Mouse (Mus musculus): ENCODE data around the gene Cdadc1. TPM values are rescaled to one million over a fixed set of nuclear protein-coding genes. Genes with fewer than 3 reads are reported as not detected.

Cdadc1 gene
- polyA plus RNA-seq, 1 experiment: 8.7 TPM

DNA sequence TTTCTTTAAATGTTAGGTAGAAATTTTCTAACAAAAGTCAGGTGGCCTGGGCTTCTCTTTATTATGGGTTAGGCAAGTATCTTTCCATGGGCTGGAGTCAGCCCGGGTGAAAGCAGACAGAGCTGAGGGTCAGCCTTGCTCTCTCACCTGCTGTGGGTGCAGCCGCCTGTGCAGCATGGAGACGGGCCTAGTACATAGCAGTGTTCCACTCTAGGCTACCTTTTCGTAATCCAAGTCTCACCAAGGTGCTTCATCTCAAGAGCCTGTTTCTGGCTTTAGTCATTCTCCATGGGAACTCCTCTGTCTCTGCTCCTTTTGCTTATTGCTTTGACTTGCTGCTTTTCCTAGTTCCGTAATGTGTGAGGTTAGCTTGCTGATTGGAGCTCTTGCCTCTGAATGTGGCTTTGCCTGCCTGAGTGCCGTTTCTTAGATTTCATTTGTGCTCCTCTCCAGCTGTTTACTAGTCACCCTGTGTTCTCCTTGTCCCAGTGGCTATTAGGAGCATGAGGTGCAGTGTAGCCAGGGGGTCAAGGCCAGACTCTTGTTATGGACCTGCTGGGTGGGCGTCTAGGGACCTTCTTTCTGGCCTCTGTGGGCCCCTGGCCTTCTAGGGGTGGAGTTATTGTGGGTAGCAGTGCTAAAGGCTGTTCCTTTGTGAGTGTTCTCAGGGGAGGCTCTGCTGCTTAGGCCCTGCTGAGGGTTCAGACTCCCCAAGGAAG, 51.4 kb downstream of the Cdadc1 start:
- no peaks in the 10 kb centered on the region for H3K36me3 ChIP-seq (ENCODE audit: control insufficient read depth, insufficient read depth, low read length)
- H3K27me3 ChIP-seq (ENCODE audit: control insufficient read depth, insufficient read depth, low read length): no peaks in the 10 kb centered on the region
- TF ChIP-seq CTCF (IDR thresholded peaks at IDR 0.05; ENCODE audit: control insufficient read depth, insufficient read depth, insufficient replicate concordance, low read depth, low read length) (no peak), POLR2A (IDR thresholded peaks at IDR 0.05; ENCODE audit: control insufficient read depth, low read depth, low read length) (no peak)
- no peak overlapping the region; the same call in 1 of the 2 replicates for H3K27ac ChIP-seq (ENCODE audit: control insufficient read depth, insufficient read depth, low read depth, low read length)
- H3K4me1 ChIP-seq (ENCODE audit: control insufficient read depth, insufficient read depth, low read length): no peaks in the 10 kb centered on the region
- H3K4me3 ChIP-seq (ENCODE audit: control insufficient read depth, low read depth, low read length): no peak overlapping the region

GRCm38 (mm10) chr14:59543956-59544355, 53.8 kb downstream of the Cdadc1 start:
- no peaks in the 10 kb centered on the region for H3K27me3 ChIP-seq (ENCODE audit: control insufficient read depth, insufficient read depth, low read length)
- H3K4me3 ChIP-seq (ENCODE audit: control insufficient read depth, low read depth, low read length): no peak overlapping the region
- H3K4me1 ChIP-seq (ENCODE audit: control insufficient read depth, insufficient read depth, low read length): no peaks in the 10 kb centered on the region
- TF ChIP-seq CTCF (IDR thresholded peaks at IDR 0.05; ENCODE audit: control insufficient read depth, insufficient read depth, insufficient replicate concordance, low read depth, low read length): no peak
- TF ChIP-seq POLR2A (IDR thresholded peaks at IDR 0.05; ENCODE audit: control insufficient read depth, low read depth, low read length): no peak
- no peaks in the 10 kb centered on the region for H3K36me3 ChIP-seq (ENCODE audit: control insufficient read depth, insufficient read depth, low read length)
- no peak overlapping the region for H3K27ac ChIP-seq (ENCODE audit: control insufficient read depth, insufficient read depth, low read depth, low read length)

GRCm38 (mm10) chr14:59543158-59543826, 54.5 kb downstream of the Cdadc1 start:
- Histone ChIP-seq H3K27ac (ENCODE audit: control insufficient read depth, insufficient read depth, low read depth, low read length) (no peak overlapping the region), H3K36me3 (ENCODE audit: control insufficient read depth, insufficient read depth, low read length) (no peaks in the 10 kb centered on the region), H3K27me3 (ENCODE audit: control insufficient read depth, insufficient read depth, low read length) (no peaks in the 10 kb centered on the region), H3K4me1 (ENCODE audit: control insufficient read depth, insufficient read depth, low read length) (no peaks in the 10 kb centered on the region), H3K4me3 (ENCODE audit: control insufficient read depth, low read depth, low read length) (no peak overlapping the region)
- TF ChIP-seq CTCF (IDR thresholded peaks at IDR 0.05; ENCODE audit: control insufficient read depth, insufficient read depth, insufficient replicate concordance, low read depth, low read length): no peak
- TF ChIP-seq POLR2A (IDR thresholded peaks at IDR 0.05; ENCODE audit: control insufficient read depth, low read depth, low read length): no peak

- H3K36me3 ChIP-seq (ENCODE audit: control insufficient read depth, insufficient read depth, low read length): no peaks in the 10 kb centered on the region
- TF ChIP-seq POLR2A (IDR thresholded peaks at IDR 0.05; ENCODE audit: control insufficient read depth, low read depth, low read length): no peak
- TF ChIP-seq CTCF (IDR thresholded peaks at IDR 0.05; ENCODE audit: control insufficient read depth, insufficient read depth, insufficient replicate concordance, low read depth, low read length): no peak
- H3K27me3 ChIP-seq (ENCODE audit: control insufficient read depth, insufficient read depth, low read length): no peaks in the 10 kb centered on the region
- H3K4me3 ChIP-seq (ENCODE audit: control insufficient read depth, low read depth, low read length): no peak overlapping the region
- no peaks in the 10 kb centered on the region for H3K4me1 ChIP-seq (ENCODE audit: control insufficient read depth, insufficient read depth, low read length)
- H3K27ac ChIP-seq (ENCODE audit: control insufficient read depth, insufficient read depth, low read depth, low read length): no peak overlapping the region
Observed at GRCm38 (mm10) chr14:59540761-59541160, 57.0 kb downstream of the Cdadc1 start.

- Histone ChIP-seq H3K4me3 (ENCODE audit: control insufficient read depth, low read depth, low read length) (no peak overlapping the region), H3K4me1 (ENCODE audit: control insufficient read depth, insufficient read depth, low read length) (no peaks in the 10 kb centered on the region), H3K36me3 (ENCODE audit: control insufficient read depth, insufficient read depth, low read length) (no peaks in the 10 kb centered on the region), H3K27ac (ENCODE audit: control insufficient read depth, insufficient read depth, low read depth, low read length) (no peak overlapping the region), H3K27me3 (ENCODE audit: control insufficient read depth, insufficient read depth, low read length) (no peaks in the 10 kb centered on the region)
- TF ChIP-seq CTCF (IDR thresholded peaks at IDR 0.05; ENCODE audit: control insufficient read depth, insufficient read depth, insufficient replicate concordance, low read depth, low read length): no peak
- TF ChIP-seq POLR2A (IDR thresholded peaks at IDR 0.05; ENCODE audit: control insufficient read depth, low read depth, low read length): no peak
Observed at GRCm38 (mm10) chr14:59540230-59540629, 57.5 kb downstream of the Cdadc1 start.

DNA sequence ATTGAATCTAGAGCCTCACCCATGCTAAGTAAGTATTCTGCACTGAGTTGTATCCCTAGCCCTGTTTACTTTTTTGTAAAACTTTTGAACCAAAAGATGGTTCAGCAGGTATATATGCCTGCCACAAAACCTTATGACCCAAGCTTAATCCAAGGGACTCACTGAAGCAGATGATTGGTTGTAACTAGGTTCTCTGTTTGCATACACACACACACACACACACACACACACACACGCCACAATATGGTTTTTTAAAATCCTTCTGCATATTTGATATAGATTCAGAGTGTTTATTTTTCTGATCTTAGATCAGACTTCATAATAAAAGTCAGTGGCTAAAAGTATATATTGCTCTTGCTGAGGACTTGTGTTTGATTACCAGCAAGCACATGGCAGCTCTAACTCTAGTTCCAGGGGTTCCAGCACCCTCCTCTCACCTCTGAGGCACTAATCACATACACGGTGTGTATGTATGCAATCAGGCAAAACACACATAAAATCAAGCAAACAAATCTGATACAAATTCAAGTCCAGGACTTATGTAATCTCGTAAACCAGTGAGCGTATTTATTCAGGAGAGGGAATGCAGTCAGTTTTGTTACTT, 59.8 kb downstream of the Cdadc1 start:
- Histone ChIP-seq H3K36me3 (ENCODE audit: control insufficient read depth, insufficient read depth, low read length) (no peaks in the 10 kb centered on the region), H3K27ac (ENCODE audit: control insufficient read depth, insufficient read depth, low read depth, low read length) (no peak overlapping the region), H3K27me3 (ENCODE audit: control insufficient read depth, insufficient read depth, low read length) (no peaks in the 10 kb centered on the region), H3K4me3 (ENCODE audit: control insufficient read depth, low read depth, low read length) (no peak overlapping the region), H3K4me1 (ENCODE audit: control insufficient read depth, insufficient read depth, low read length) (no peaks in the 10 kb centered on the region)
- TF ChIP-seq POLR2A (IDR thresholded peaks at IDR 0.05; ENCODE audit: control insufficient read depth, low read depth, low read length): no peak
- no peak for TF ChIP-seq CTCF (IDR thresholded peaks at IDR 0.05; ENCODE audit: control insufficient read depth, insufficient read depth, insufficient replicate concordance, low read depth, low read length)

DNA sequence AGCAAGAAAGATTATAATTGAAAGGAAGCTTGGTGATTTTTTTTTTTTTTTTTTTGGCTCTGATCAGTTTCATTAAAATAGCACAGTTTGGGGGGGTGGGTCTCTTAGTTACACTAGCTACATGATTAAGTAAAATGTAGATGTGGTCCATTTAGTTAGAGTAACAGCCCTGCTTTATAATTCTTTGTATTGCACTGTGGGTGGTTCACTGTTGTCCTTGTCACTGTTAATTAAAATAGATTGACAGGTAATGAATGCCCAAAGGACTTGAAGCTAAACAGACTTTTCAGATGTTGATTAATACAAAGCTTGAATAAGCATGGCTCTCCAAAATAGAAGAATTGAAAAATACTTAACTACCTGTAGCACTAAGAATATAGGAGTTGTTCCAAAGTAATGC, 63.9 kb downstream of the Cdadc1 start:
- Histone ChIP-seq H3K4me3 (ENCODE audit: control insufficient read depth, low read depth, low read length) (no peak overlapping the region), H3K36me3 (ENCODE audit: control insufficient read depth, insufficient read depth, low read length) (no peaks in the 10 kb centered on the region), H3K27me3 (ENCODE audit: control insufficient read depth, insufficient read depth, low read length) (no peaks in the 10 kb centered on the region), H3K27ac (ENCODE audit: control insufficient read depth, insufficient read depth, low read depth, low read length) (no peak overlapping the region), H3K4me1 (ENCODE audit: control insufficient read depth, insufficient read depth, low read length) (no peaks in the 10 kb centered on the region)
- TF ChIP-seq CTCF (IDR thresholded peaks at IDR 0.05; ENCODE audit: control insufficient read depth, insufficient read depth, insufficient replicate concordance, low read depth, low read length) (no peak), POLR2A (IDR thresholded peaks at IDR 0.05; ENCODE audit: control insufficient read depth, low read depth, low read length) (no peak)
